ENCODE assay signal across 9 mouse cellular contexts in genomic region chr5:43663531-43663930, GRCm38 (mm10). TPM values are rescaled to one million over a fixed set of nuclear protein-coding genes. Genes with fewer than 3 reads are reported as not detected.
DNase-seq lines count a peak whose midpoint lies in the region; ATAC-seq and TF ChIP-seq lines count a peak whose summit lies in the region.
"Had no signal": no experiment of that assay in that cellular context is flagged by ENCODE, and none has a peak within 500 bp of the region (broad histone marks: within the 10 kb centered on the region; RNA-seq: fewer than 3 reads in every experiment).

No protein-coding gene starts in this region.

- no peak overlapping the region for H3K27ac ChIP-seq in forebrain, embryonic 16.5 days (ENCODE audit: low read length)
- H3K27ac ChIP-seq in midbrain, embryonic 16.5 days (ENCODE audit: low read length) = no peak overlapping the region
- H3K27ac ChIP-seq in thymus, adult 2 months (ENCODE audit: control insufficient read depth, insufficient read depth, low read length) = no peak overlapping the region

- no peaks in the 10 kb centered on the region for H3K9me3 ChIP-seq in forebrain, embryonic 16.5 days (ENCODE audit: control insufficient read depth, low read length)
- H3K9me3 ChIP-seq in midbrain, embryonic 16.5 days (replicated peaks; ENCODE audit: control insufficient read depth, low read length, poor library complexity, severe bottlenecking) = no peaks in the 10 kb centered on the region

- peak overlapping the region; percentile 21; the same call in 1 of the 2 replicates for H3K4me2 ChIP-seq in forebrain, embryonic 16.5 days (ENCODE audit: low read length)
- peak overlapping the region; percentile 44 for H3K4me2 ChIP-seq in midbrain, embryonic 16.5 days (ENCODE audit: low read length)

- peaks cover 22% of the 10 kb centered on the region for H3K4me1 ChIP-seq in forebrain, embryonic 16.5 days (replicated peaks; ENCODE audit: control insufficient read depth, insufficient read depth, low read length)
- H3K4me1 ChIP-seq in midbrain, embryonic 16.5 days (ENCODE audit: control insufficient read depth, insufficient read depth, low read length) = peaks cover 23% of the 10 kb centered on the region
- H3K4me1 ChIP-seq in thymus, adult 2 months (replicated peaks; ENCODE audit: control insufficient read depth, insufficient read depth, low read length) = no peaks in the 10 kb centered on the region

- no peak overlapping the region for H3K4me3 ChIP-seq in forebrain, embryonic 16.5 days (replicated peaks; ENCODE audit: low read length)
- no peak overlapping the region; the same call in 1 of the 2 replicates for H3K4me3 ChIP-seq in midbrain, embryonic 16.5 days (ENCODE audit: low read depth, low read length)
- no peak overlapping the region for H3K4me3 ChIP-seq in thymus, adult 2 months (ENCODE audit: control insufficient read depth, insufficient read depth, low read length)

- H3K27me3 ChIP-seq in forebrain, embryonic 16.5 days (replicated peaks; ENCODE audit: control insufficient read depth, insufficient read depth, low read length) = no peaks in the 10 kb centered on the region
- no peaks in the 10 kb centered on the region for H3K27me3 ChIP-seq in midbrain, embryonic 16.5 days (ENCODE audit: control insufficient read depth, insufficient read depth, low read depth, low read length)
- H3K27me3 ChIP-seq in thymus, adult 2 months (ENCODE audit: control insufficient read depth, insufficient read depth, low read length) = no peaks in the 10 kb centered on the region

- WGBS in forebrain, embryonic 16.5 days = 59% methylated on average over 6 of the region's 6 CpGs
- 44% methylated on average over 6 of the region's 6 CpGs for WGBS in midbrain, embryonic 16.5 days
- WGBS in thymus, adult 2 months = 89% methylated on average over 6 of the region's 6 CpGs

- no peak overlapping the region for H3K9ac ChIP-seq in forebrain, embryonic 16.5 days (replicated peaks; ENCODE audit: low read depth, low read length)
- H3K9ac ChIP-seq in midbrain, embryonic 16.5 days (ENCODE audit: low read depth, low read length) = no peak overlapping the region

- no peak for TF ChIP-seq CTCF in thymus, adult 2 months (IDR thresholded peaks at IDR 0.05; ENCODE audit: borderline replicate concordance, control insufficient read depth, extremely low read depth, insufficient read depth, low read length, poor library complexity)

- TF ChIP-seq POLR2A in thymus, adult 2 months (IDR thresholded peaks at IDR 0.05; ENCODE audit: control insufficient read depth, extremely low read depth, insufficient read depth, low read length, poor library complexity) = no peak

- no peak for ATAC-seq in forebrain, embryonic 16.5 days
- ATAC-seq in midbrain, embryonic 16.5 days = no peak

- H3K36me3 ChIP-seq in forebrain, embryonic 16.5 days (ENCODE audit: control insufficient read depth, insufficient read depth) = no peaks in the 10 kb centered on the region
- no peaks in the 10 kb centered on the region for H3K36me3 ChIP-seq in midbrain, embryonic 16.5 days (ENCODE audit: control insufficient read depth, insufficient read depth, low read length)
- H3K36me3 ChIP-seq in thymus, adult 2 months (ENCODE audit: control insufficient read depth, insufficient read depth, low read length) = no peaks in the 10 kb centered on the region

- intact Hi-C loops in gastrocnemius, postnatal 36 days (cut with DNase I) = no loop called here

- peak; percentile 30 for DNase-seq in kidney, adult 11 months
- DNase-seq in kidney, adult 18-20 months = no peak
- peak; percentile 38 for DNase-seq in kidney, postnatal 14 days
- no peak for DNase-seq in adrenal gland, adult 8-10 months
- DNase-seq in thymus, adult 2 months = no peak
- DNase-seq in gastrocnemius, postnatal 36 days = no peak
- DNase-seq: spleen, adult 18-20 months had no signal

RNA-seq across cellular contexts. Expression of gene Cc2d2a, which starts 1.4 kb away (rescaled TPM):
- 7.8 and 9.8 TPM in 2 replicates for polyA plus RNA-seq in forebrain, embryonic 16.5 days (2015; fragmentation: Nextera tagmentation; extraction: Ambion mirVana)
- 7.1 and 9.4 TPM in 2 replicates for polyA plus RNA-seq in midbrain, embryonic 16.5 days (2015; fragmentation: Nextera tagmentation; extraction: Ambion mirVana)
- total RNA-seq in adrenal gland, adult 8-10 months (2022) = 10 to 100 TPM; 14.3 to 31.6 (median 23.8) TPM
- 0.57 and 0.73 TPM in 2 replicates for polyA plus RNA-seq in thymus, adult 2 months (2012; rRNA removed)
- total RNA-seq in gastrocnemius, postnatal 36 days (2021) = 1 to 10 TPM; 5.0 to 5.9 TPM

Comparison
In these comparisons a context has a peak if more than half of its experiments do, and no peak if none do; other contexts are left out.
1. DNase-seq: peak in kidney, adult 11 months (single experiment) and kidney, postnatal 14 days (single experiment); none in kidney, adult 18-20 months (single experiment), adrenal gland, adult 8-10 months (single experiment), thymus, adult 2 months (single experiment) and gastrocnemius, postnatal 36 days (0 of 2).